Mouse (Mus musculus): ENCODE results near the gene Cript.

DNA sequence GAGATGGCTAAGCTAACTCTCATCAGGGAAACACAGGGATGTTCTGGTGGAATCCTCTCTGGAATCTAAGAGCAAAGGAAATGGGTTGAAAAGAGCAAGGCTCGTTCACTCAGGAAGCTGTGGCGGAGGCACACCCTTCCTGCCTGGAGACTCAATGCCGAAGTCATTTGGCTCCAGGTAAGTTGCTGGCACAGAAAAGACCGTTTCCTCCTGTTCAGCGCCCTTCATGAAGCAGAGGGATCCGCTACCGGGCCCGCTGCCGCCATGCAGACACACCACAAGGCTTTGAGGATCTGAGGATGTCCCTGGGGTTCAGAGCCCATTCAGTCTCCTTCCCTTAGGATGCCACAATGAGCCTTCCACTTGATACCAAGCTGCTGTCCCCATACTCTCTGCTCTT, 37.3 kb downstream of the Cript start:
- TF ChIP-seq POLR2A (IDR thresholded peaks at IDR 0.05; ENCODE audit: borderline replicate concordance, control insufficient read depth, low read depth, low read length) (no peak), CTCF (IDR thresholded peaks at IDR 0.05; ENCODE audit: control insufficient read depth, insufficient read depth, low read length) (no peak)

Measured in bone marrow, adult 2 months (tissue).